Mouse (Mus musculus) hindbrain, embryonic 16.5 days (tissue): ENCODE data around the gene Gm14410. TPM values are rescaled to one million over a fixed set of nuclear protein-coding genes. Genes with fewer than 3 reads are reported as not detected.
A peak's percentile ranks its signal among the peaks of the same experiment; 100 is the strongest.
"Not testable (repeated sequence)": the region's sequence is repeated elsewhere in the genome, so short reads cannot be mapped to it uniquely, and the experiment has no call there.

Experiments used
- ATAC-seq: fragments of 200-750 bp; cut with Nextera tagmentation; 2 replicates; pipeline ENCODE4 v1.8.0; 2017; ENCODE audit warnings: moderate TSS enrichment, moderate library complexity
- H3K27ac ChIP-seq: fragments of 300-500 bp; sonication (generic); 2 replicates; pipeline ENCODE4 v1.5.1; 2014; ENCODE audit warnings: low read depth, mild to moderate bottlenecking, control low read depth, low read length, moderate library complexity
- H3K27me3 ChIP-seq: fragments of 300-500 bp; sonication (generic); replicated peaks from 2 replicates; pipeline ENCODE4 v1.6.1; 2014; ENCODE audit warnings: low read length; ENCODE audit not compliant: control insufficient read depth, insufficient read depth
- H3K36me3 ChIP-seq: fragments of 300-500 bp; sonication (generic); 2 replicates; pipeline ENCODE4 v1.6.1; 2014; ENCODE audit warnings: mild to moderate bottlenecking, low read length, moderate library complexity, mixed read lengths; ENCODE audit not compliant: control insufficient read depth, insufficient read depth
- H3K4me1 ChIP-seq: fragments of 300-500 bp; sonication (generic); 2 replicates; pipeline ENCODE4 v1.6.1; 2014; ENCODE audit warnings: low read depth, low read length; ENCODE audit not compliant: control insufficient read depth, insufficient read depth
- H3K4me2 ChIP-seq: fragments of 300-500 bp; sonication (generic); 2 replicates; pipeline ENCODE4 v1.6.1; 2014; ENCODE audit warnings: mild to moderate bottlenecking, low read length, control low read depth, moderate library complexity
- H3K4me3 ChIP-seq: fragments of 300-500 bp; sonication (generic); 2 replicates; pipeline ENCODE4 v1.5.1; 2014; ENCODE audit warnings: mild to moderate bottlenecking, low read length, control low read depth, moderate library complexity
- H3K9ac ChIP-seq: fragments of 300-500 bp; sonication (generic); 2 replicates; pipeline ENCODE4 v1.6.1; 2014; ENCODE audit warnings: low read depth, mild to moderate bottlenecking, control low read depth, low read length, moderate library complexity
- H3K9me3 ChIP-seq: fragments of 300-500 bp; sonication (generic); 2 replicates; pipeline ENCODE4 v1.6.1; 2014; ENCODE audit warnings: mild to moderate bottlenecking, low read length, moderate library complexity; ENCODE audit not compliant: control insufficient read depth
- WGBS: fragments of 180-500 bp; shearing (Covaris S2); extraction: QIAGEN DNeasy Blood & Tissue Kit; methylation state at CpG from one replicate; pipeline ENCODE4 v1.1.7; 2014; 5-methylcytosine and 5-hydroxymethylcytosine counted together
- polyA plus RNA-seq: library from polyadenylated mRNA; unstranded; fragments of >200 nt; fragmentation: Nextera tagmentation; extraction: Ambion mirVana; gene quantifications from 2 replicates; pipeline ENCODE4 v1.2.1, GENCODE M21; 2015

Gene Gm14410
- 37.9 and 44.8 TPM in 2 replicates for polyA plus RNA-seq

- H3K27me3 ChIP-seq, H3K9ac ChIP-seq, H3K27ac ChIP-seq, H3K9me3 ChIP-seq, ATAC-seq, H3K4me2 ChIP-seq, H3K36me3 ChIP-seq, H3K4me1 ChIP-seq: not testable (repeated sequence)
- peak within 1 kb of the TSS; percentile 38 for H3K4me3 ChIP-seq
- WGBS = 4% methylated on average over 4 of the region's 6 CpGs
Observed at GRCm38 (mm10) chr2:177206341-177206740, at the start of gene Gm14410. TSS of gene Gm14410 (minus strand) at chr2:177206421.

GRCm38 (mm10) chr2:177247449-177247848 is 41.2 kb upstream of the Gm14410 start:
- not testable (repeated sequence) for H3K4me3 ChIP-seq, H3K9me3 ChIP-seq, H3K27ac ChIP-seq, H3K4me1 ChIP-seq, H3K36me3 ChIP-seq, H3K4me2 ChIP-seq, H3K9ac ChIP-seq, ATAC-seq, H3K27me3 ChIP-seq
- 92% methylated on average over 2 of the region's 2 CpGs for WGBS

- WGBS = 40% methylated on average over 2 of the region's 2 CpGs
- not testable (repeated sequence) for H3K4me2 ChIP-seq, H3K36me3 ChIP-seq, ATAC-seq, H3K4me3 ChIP-seq, H3K9me3 ChIP-seq, H3K27ac ChIP-seq, H3K9ac ChIP-seq, H3K4me1 ChIP-seq, H3K27me3 ChIP-seq
Observed at GRCm38 (mm10) chr2:177230461-177230860, 24.2 kb upstream of the Gm14410 start.

- not testable (repeated sequence) for H3K9ac ChIP-seq, H3K4me3 ChIP-seq, H3K27ac ChIP-seq, H3K4me2 ChIP-seq, ATAC-seq, H3K9me3 ChIP-seq, H3K36me3 ChIP-seq, H3K4me1 ChIP-seq, H3K27me3 ChIP-seq
- 88% methylated on average over 4 of the region's 5 CpGs for WGBS
Observed at GRCm38 (mm10) chr2:177172749-177173148, 33.5 kb downstream of the Gm14410 start.

Other genes starting within 250 kb of the Gm14410 start
- 8.7 and 9.6 TPM in 2 replicates for gene Gm14419, start 205.5 kb downstream of the Gm14410 start, polyA plus RNA-seq
- gene Gm14401, start 132.1 kb downstream of the Gm14410 start, polyA plus RNA-seq = 0.18 TPM in 1 of 2 replicates, not detected in the other
- gene Gm14409, start 60.6 kb upstream of the Gm14410 start, polyA plus RNA-seq = not detected in 2 replicates
- 0.13 and 0.22 TPM in 2 replicates for gene Gm14412, start 117.9 kb upstream of the Gm14410 start, polyA plus RNA-seq
- gene Gm14418, start 191.9 kb upstream of the Gm14410 start, polyA plus RNA-seq = 8.9 and 9.7 TPM in 2 replicates